Mouse (Mus musculus): ENCODE data around the gene Vangl1. TPM values are rescaled to one million over a fixed set of nuclear protein-coding genes. Genes with fewer than 3 reads are reported as not detected.

Gene Vangl1
- polyA plus RNA-seq, 2 experiments: 62.2 to 62.8 TPM

DNA sequence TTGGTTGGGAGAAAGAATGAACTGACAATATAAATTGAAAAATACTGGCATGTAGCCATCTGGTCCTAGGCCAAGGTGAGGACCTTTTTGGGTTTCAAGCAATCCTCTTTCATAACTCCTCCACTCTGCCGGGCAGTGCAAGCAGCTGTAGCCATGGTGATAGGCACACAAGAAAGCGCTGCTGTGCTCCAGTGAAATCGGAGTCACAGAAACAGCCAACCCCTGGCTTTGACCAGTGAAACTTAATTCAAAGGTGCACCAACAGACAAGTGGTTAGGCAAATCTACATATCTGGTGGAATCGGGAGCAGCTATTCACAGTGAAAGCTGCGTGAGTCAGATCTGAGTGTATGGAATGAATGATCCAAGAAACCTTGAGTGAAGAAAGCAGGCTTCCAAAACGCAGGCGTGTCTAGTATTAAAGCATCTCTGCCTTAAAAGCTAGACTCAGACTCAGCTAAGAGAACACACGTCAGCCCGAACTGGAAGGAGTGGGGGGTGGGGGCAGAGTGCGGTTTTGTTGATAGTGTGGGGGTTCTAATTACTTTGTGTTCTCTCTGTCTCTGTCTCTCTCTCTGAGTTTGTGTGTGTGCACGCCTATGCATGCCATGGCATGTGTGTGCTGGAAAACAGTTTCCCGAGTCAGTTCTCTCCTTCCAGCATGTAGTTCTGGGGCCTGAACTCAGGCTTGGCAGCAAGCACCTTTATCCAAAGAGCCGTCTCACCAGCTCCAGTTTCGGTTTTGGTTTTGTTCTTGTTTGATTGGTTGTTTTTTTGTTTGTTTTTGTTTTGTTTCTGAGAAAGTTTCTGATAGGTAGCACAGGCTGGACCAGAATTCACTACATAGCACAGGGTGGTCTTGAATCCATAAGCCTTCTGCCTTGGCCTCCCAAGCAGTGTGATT is 44.8 kb downstream of the Vangl1 start:
- Histone ChIP-seq H3K4me2 (ENCODE audit: low read depth) (peak overlapping the region; percentile 24; the same call in 1 of the 2 replicates), H3K36me3 (replicated peaks; ENCODE audit: control insufficient read depth, insufficient read depth, low read depth) (peaks cover 78% of the 10 kb centered on the region), H3K27me3 (ENCODE audit: control insufficient read depth, insufficient read depth, low read length) (no peaks in the 10 kb centered on the region), H3K9ac (replicated peaks) (no peak overlapping the region), H3K4me1 (replicated peaks; ENCODE audit: control insufficient read depth in 2 of 2, insufficient read depth in 2 of 2, low read length in 1 of 2) (peaks cover 21 to 31% of the 10 kb centered on the region in 2 experiments), H3K4me3 (ENCODE audit: insufficient read depth in 1 of 2, low read depth in 2 of 2, low read length in 2 of 2) (no peak overlapping the region), H3K9me3 (ENCODE audit: control insufficient read depth, low read length) (no peaks in the 10 kb centered on the region), H3K27ac (peak overlapping the region; percentile 10; the same call in 1 of the 2 replicates)
- ATAC-seq (ENCODE audit: insufficient read depth) (peak; percentile 40; the same call in 1 of the 2 replicates), DNase-seq (ENCODE audit: low read depth in 3 of 3, low spot score in 3 of 3) (no peak)
- TF ChIP-seq CTCF (IDR thresholded peaks at IDR 0.05; ENCODE audit: low read depth) (no peak), EP300 (IDR thresholded peaks at IDR 0.05; ENCODE audit: low read depth) (no peak)
- 67% methylated on average over 14 of the region's 14 CpGs for WGBS (ENCODE audit: insufficient replicate concordance)

DNA sequence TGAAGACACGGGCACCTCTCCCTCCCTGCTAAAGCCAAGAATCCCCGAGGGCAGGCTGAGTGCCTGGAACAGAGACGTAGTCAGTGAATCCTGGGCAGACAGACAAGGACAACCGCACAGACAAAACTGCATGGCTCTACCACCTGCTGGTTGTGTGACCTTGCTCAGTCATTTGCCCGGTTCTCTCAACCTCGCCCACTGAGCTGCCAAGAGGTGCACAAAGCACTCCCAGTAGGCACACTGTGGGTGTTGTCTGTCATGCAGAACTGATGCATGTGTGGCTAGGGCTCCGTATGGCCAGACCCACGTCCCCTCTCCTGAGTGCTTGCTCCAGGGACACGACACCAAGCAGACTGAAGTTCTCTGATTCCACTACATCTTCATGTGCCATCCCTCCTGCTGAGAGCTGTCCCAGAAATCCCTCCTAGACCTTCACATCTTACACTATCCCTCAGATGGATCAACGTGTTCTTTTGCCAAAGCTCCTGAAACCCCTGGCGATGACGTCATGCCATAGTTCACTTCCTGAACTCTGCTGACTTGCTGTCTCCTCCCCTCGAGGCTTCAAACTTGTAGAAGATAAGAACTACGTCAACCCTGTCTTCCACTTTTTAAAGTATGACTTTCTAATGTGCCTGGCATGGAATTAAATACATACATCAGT is 45.6 kb downstream of the Vangl1 start:
- no peak; the same call in 1 of the 2 replicates for ATAC-seq (ENCODE audit: insufficient read depth)
- no peak for DNase-seq (ENCODE audit: low read depth in 3 of 3, low spot score in 3 of 3)
- Histone ChIP-seq H3K9me3 (ENCODE audit: control insufficient read depth, low read length) (no peaks in the 10 kb centered on the region), H3K4me3 (ENCODE audit: insufficient read depth in 1 of 2, low read depth in 2 of 2, low read length in 2 of 2) (no peak overlapping the region), H3K4me1 (replicated peaks; ENCODE audit: control insufficient read depth in 2 of 2, insufficient read depth in 2 of 2, low read length in 1 of 2) (peaks cover 15 to 27% of the 10 kb centered on the region in 2 experiments), H3K27ac (no peak overlapping the region; the same call in 1 of the 2 replicates), H3K4me2 (ENCODE audit: low read depth) (no peak overlapping the region), H3K36me3 (replicated peaks; ENCODE audit: control insufficient read depth, insufficient read depth, low read depth) (peaks cover 78% of the 10 kb centered on the region), H3K9ac (replicated peaks) (no peak overlapping the region), H3K27me3 (ENCODE audit: control insufficient read depth, insufficient read depth, low read length) (no peaks in the 10 kb centered on the region)
- WGBS (ENCODE audit: insufficient replicate concordance): 65% methylated on average over 14 of the region's 14 CpGs
- TF ChIP-seq CTCF (IDR thresholded peaks at IDR 0.05; ENCODE audit: low read depth) (no peak), EP300 (IDR thresholded peaks at IDR 0.05; ENCODE audit: low read depth) (no peak)

- no peaks in the 10 kb centered on the region for H3K9me3 ChIP-seq (ENCODE audit: control insufficient read depth, low read length)
- no peak overlapping the region for H3K9ac ChIP-seq (replicated peaks)
- H3K4me2 ChIP-seq (ENCODE audit: low read depth): no peak overlapping the region
- peaks cover 66% of the 10 kb centered on the region for H3K36me3 ChIP-seq (replicated peaks; ENCODE audit: control insufficient read depth, insufficient read depth, low read depth)
- DNase-seq (ENCODE audit: low read depth in 3 of 3, low spot score in 3 of 3) (no peak), ATAC-seq (ENCODE audit: insufficient read depth) (no peak)
- H3K27ac ChIP-seq: no peak overlapping the region
- WGBS (ENCODE audit: insufficient replicate concordance): 42% methylated on average over 6 of the region's 6 CpGs
- no peak overlapping the region for H3K4me3 ChIP-seq (ENCODE audit: insufficient read depth in 1 of 2, low read depth in 2 of 2, low read length in 2 of 2)
- H3K27me3 ChIP-seq (ENCODE audit: control insufficient read depth, insufficient read depth, low read length): no peaks in the 10 kb centered on the region
- H3K4me1 ChIP-seq (replicated peaks; ENCODE audit: control insufficient read depth in 2 of 2, insufficient read depth in 2 of 2, low read length in 1 of 2): peaks cover 8 to 20% of the 10 kb centered on the region in 2 experiments
- TF ChIP-seq CTCF (IDR thresholded peaks at IDR 0.05; ENCODE audit: low read depth) (no peak), EP300 (IDR thresholded peaks at IDR 0.05; ENCODE audit: low read depth) (no peak)
Observed at GRCm38 (mm10) chr3:102157652-102158051, 46.8 kb downstream of the Vangl1 start.

DNA sequence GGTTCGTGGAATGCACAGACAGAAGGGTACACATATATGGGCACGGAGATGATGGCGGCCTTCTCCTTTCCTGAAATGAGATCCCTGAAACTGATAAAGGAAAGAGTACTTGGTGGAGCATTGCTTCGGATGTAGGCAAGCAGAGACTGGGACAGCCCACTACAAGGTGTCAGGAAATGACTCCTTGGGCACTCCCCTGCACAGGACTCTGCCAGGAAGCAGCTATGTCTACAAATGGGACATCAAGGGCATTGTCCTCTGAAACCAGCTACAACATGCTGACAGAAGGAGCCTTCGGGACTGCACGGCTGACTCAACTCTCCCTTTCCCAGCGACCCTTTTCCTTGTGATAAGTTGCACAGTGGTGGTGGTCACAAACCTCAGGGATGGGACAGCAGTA is 47.8 kb downstream of the Vangl1 start:
- no peak for DNase-seq (ENCODE audit: low read depth in 3 of 3, low spot score in 3 of 3)

DNA sequence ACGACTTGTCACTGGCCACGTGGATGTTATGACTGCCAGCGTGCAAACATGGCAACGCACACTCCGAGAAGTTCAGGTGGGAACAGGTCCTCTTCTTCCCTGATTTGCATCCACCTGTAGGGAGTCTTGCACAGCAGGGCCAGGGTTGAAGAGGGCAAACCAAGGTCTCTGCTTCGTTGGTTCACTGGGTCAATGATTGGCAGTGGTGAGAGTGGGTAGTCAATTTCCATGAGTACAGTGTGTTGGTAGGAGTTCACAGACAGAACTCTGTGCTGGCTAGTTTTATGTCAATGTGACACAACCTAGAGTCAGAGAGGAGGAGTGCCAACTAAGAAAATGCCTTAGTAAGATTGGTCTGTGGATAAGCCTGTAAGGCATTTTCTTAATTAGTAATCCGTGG is 50.4 kb downstream of the Vangl1 start:
- 83% methylated on average over 7 of the region's 7 CpGs for WGBS (ENCODE audit: insufficient replicate concordance)
- Histone ChIP-seq H3K9ac (replicated peaks) (no peak overlapping the region), H3K9me3 (ENCODE audit: control insufficient read depth, low read length) (no peaks in the 10 kb centered on the region), H3K27ac (no peak overlapping the region), H3K36me3 (replicated peaks; ENCODE audit: control insufficient read depth, insufficient read depth, low read depth) (peaks cover 34% of the 10 kb centered on the region), H3K4me3 (ENCODE audit: insufficient read depth in 1 of 2, low read depth in 2 of 2, low read length in 2 of 2) (no peak overlapping the region), H3K4me1 (replicated peaks; ENCODE audit: control insufficient read depth in 2 of 2, insufficient read depth in 2 of 2, low read length in 1 of 2) (peaks cover 0 to 10% of the 10 kb centered on the region in 2 experiments; a peak in 3 of 4 replicates), H3K4me2 (ENCODE audit: low read depth) (no peak overlapping the region), H3K27me3 (ENCODE audit: control insufficient read depth, insufficient read depth, low read length) (no peaks in the 10 kb centered on the region)
- no peak for ATAC-seq (ENCODE audit: insufficient read depth)
- no peak for DNase-seq (ENCODE audit: low read depth in 3 of 3, low spot score in 3 of 3)
- TF ChIP-seq EP300 (IDR thresholded peaks at IDR 0.05; ENCODE audit: low read depth): no peak
- no peak for TF ChIP-seq CTCF (IDR thresholded peaks at IDR 0.05; ENCODE audit: low read depth)

More for the DNA sequence above, 47.8 kb downstream of the Vangl1 start:
- peaks cover 7 to 19% of the 10 kb centered on the region in 2 experiments for H3K4me1 ChIP-seq (replicated peaks; ENCODE audit: control insufficient read depth in 2 of 2, insufficient read depth in 2 of 2, low read length in 1 of 2)
- no peak overlapping the region for H3K9ac ChIP-seq (replicated peaks)
- no peak overlapping the region for H3K4me3 ChIP-seq (ENCODE audit: insufficient read depth in 1 of 2, low read depth in 2 of 2, low read length in 2 of 2)
- H3K4me2 ChIP-seq (ENCODE audit: low read depth): no peak overlapping the region
- no peak for ATAC-seq (ENCODE audit: insufficient read depth)
- no peaks in the 10 kb centered on the region for H3K27me3 ChIP-seq (ENCODE audit: control insufficient read depth, insufficient read depth, low read length)
- peaks cover 60% of the 10 kb centered on the region for H3K36me3 ChIP-seq (replicated peaks; ENCODE audit: control insufficient read depth, insufficient read depth, low read depth)
- no peaks in the 10 kb centered on the region for H3K9me3 ChIP-seq (ENCODE audit: control insufficient read depth, low read length)
- 74% methylated on average over 7 of the region's 7 CpGs for WGBS (ENCODE audit: insufficient replicate concordance)
- no peak overlapping the region for H3K27ac ChIP-seq
- TF ChIP-seq CTCF (IDR thresholded peaks at IDR 0.05; ENCODE audit: low read depth): no peak
- TF ChIP-seq EP300 (IDR thresholded peaks at IDR 0.05; ENCODE audit: low read depth): no peak

Measured in liver, embryonic 14.5 days (tissue).